Mouse (Mus musculus) retina, adult 2 months (tissue): ENCODE measurements around the gene Zbtb8b.

ENCODE experiments used
- DNase-seq: peaks from one replicate; pipeline ENCODE4 v3.0.0-alpha.2; 2012; ENCODE audit warnings: low read depth, low spot score

The Zbtb8b gene

GRCm38 (mm10) chr4:129376961-129377545 is 63.6 kb downstream of the Zbtb8b start:
- no peak for DNase-seq

- no peak for DNase-seq
Observed at GRCm38 (mm10) chr4:129375821-129376220, 64.8 kb downstream of the Zbtb8b start.
